Mouse (Mus musculus) midbrain, embryonic 11.5 days (tissue): ENCODE measurements at regions not wholly inside any gene's neighbourhood (a gene's known extent, or its start where the extent isn't known, plus 50 kb on each side); places are given as distances from the start of the nearest gene placed in this dataset.

Experiments
- ATAC-seq: fragments of 200-750 bp; cut with Nextera tagmentation; 2 replicates; pipeline ENCODE4 v1.8.0; 2017; ENCODE audit warnings: moderate TSS enrichment, moderate library complexity; ENCODE audit not compliant: low FRiP score
- DNase-seq: peaks from one replicate; pipeline ENCODE4 v3.0.0; 2015; ENCODE audit warnings: low spot score; ENCODE audit errors: missing footprints
- H3K27ac ChIP-seq: fragments of 300-500 bp; sonication (generic); 2 replicates; pipeline ENCODE4 v1.5.1; 2014; ENCODE audit warnings: low read depth, low read length
- H3K27me3 ChIP-seq: fragments of 300-500 bp; sonication (generic); 2 replicates; pipeline ENCODE4 v1.6.1; 2014; ENCODE audit warnings: mild to moderate bottlenecking, low read length, moderate library complexity, mixed read lengths; ENCODE audit not compliant: control insufficient read depth, insufficient read depth
- H3K36me3 ChIP-seq: fragments of 300-500 bp; sonication (generic); 2 replicates; pipeline ENCODE4 v1.6.1; 2014; ENCODE audit warnings: mild to moderate bottlenecking, low read length, moderate library complexity, mixed read lengths; ENCODE audit not compliant: control insufficient read depth, insufficient read depth
- H3K4me1 ChIP-seq: fragments of 300-500 bp; sonication (generic); 2 replicates; pipeline ENCODE4 v1.6.1; 2014; ENCODE audit warnings: low read length; ENCODE audit not compliant: control insufficient read depth, insufficient read depth
- H3K4me2 ChIP-seq: fragments of 300-500 bp; sonication (generic); 2 replicates; pipeline ENCODE4 v1.6.1; 2014; ENCODE audit warnings: mild to moderate bottlenecking, moderate library complexity
- H3K4me3 ChIP-seq: fragments of 300-500 bp; sonication (generic); 2 replicates; pipeline ENCODE4 v1.5.1; 2014; ENCODE audit warnings: low read depth, low read length
- H3K9ac ChIP-seq: fragments of 300-500 bp; sonication (generic); 2 replicates; pipeline ENCODE4 v1.6.1; 2014; ENCODE audit warnings: low read length
- H3K9me3 ChIP-seq: fragments of 300-500 bp; sonication (generic); 2 replicates; pipeline ENCODE4 v1.6.1; 2016; ENCODE audit warnings: low read length; ENCODE audit not compliant: control insufficient read depth
- WGBS: fragments of 180-500 bp; shearing (Covaris S2); extraction: QIAGEN DNeasy Blood & Tissue Kit; methylation state at CpG from one replicate; pipeline ENCODE4 v1.1.7; 2014; 5-methylcytosine and 5-hydroxymethylcytosine counted together

- no peak for ATAC-seq
- no peak overlapping the region for H3K4me3 ChIP-seq
These were observed 762.8 kb downstream of the Tlr4 start for GRCm38 (mm10) chr4:67589976-67590727.

GRCm38 (mm10) chr4:67607166-67607565, 779.8 kb downstream of the Tlr4 start:
- Histone ChIP-seq H3K36me3 (no peaks in the 10 kb centered on the region), H3K27me3 (no peaks in the 10 kb centered on the region), H3K9ac (no peak overlapping the region), H3K4me1 (no peaks in the 10 kb centered on the region), H3K27ac (no peak overlapping the region), H3K4me2 (no peak overlapping the region), H3K4me3 (no peak overlapping the region), H3K9me3 (no peaks in the 10 kb centered on the region)
- DNase-seq: no peak
- ATAC-seq: no peak

More at GRCm38 (mm10) chr4:67589976-67590727, 762.8 kb downstream of the Tlr4 start:
- H3K27me3 ChIP-seq: no peaks in the 10 kb centered on the region
- H3K9ac ChIP-seq: no peak overlapping the region
- WGBS: 61% methylated on average over 7 of the region's 7 CpGs
- H3K4me2 ChIP-seq: no peak overlapping the region
- no peak overlapping the region for H3K27ac ChIP-seq
- no peaks in the 10 kb centered on the region for H3K4me1 ChIP-seq
- DNase-seq: no peak
- no peaks in the 10 kb centered on the region for H3K36me3 ChIP-seq
- H3K9me3 ChIP-seq: no peaks in the 10 kb centered on the region

- H3K9ac ChIP-seq: no peak overlapping the region
- H3K9me3 ChIP-seq: no peaks in the 10 kb centered on the region
- DNase-seq (no peak), ATAC-seq (no peak)
- H3K27ac ChIP-seq: no peak overlapping the region
- no peak overlapping the region for H3K4me3 ChIP-seq
- H3K36me3 ChIP-seq: no peaks in the 10 kb centered on the region
- whole genome bisulfite sequencing: 78% methylated on average over 5 of the region's 5 CpGs
- no peaks in the 10 kb centered on the region for H3K4me1 ChIP-seq
- H3K4me2 ChIP-seq: no peak overlapping the region
- no peaks in the 10 kb centered on the region for H3K27me3 ChIP-seq
These were observed 787.2 kb downstream of the Tlr4 start for GRCm38 (mm10) chr4:67614486-67615067.

- ATAC-seq (no peak), DNase-seq (no peak)
- Histone ChIP-seq H3K4me1 (no peaks in the 10 kb centered on the region), H3K27ac (no peak overlapping the region), H3K4me3 (no peak overlapping the region), H3K9ac (no peak overlapping the region), H3K9me3 (no peaks in the 10 kb centered on the region), H3K36me3 (no peaks in the 10 kb centered on the region), H3K27me3 (no peaks in the 10 kb centered on the region), H3K4me2 (no peak overlapping the region)
These were observed 799.3 kb downstream of the Tlr4 start for GRCm38 (mm10) chr4:67626641-67627040.

GRCm38 (mm10) chr4:67646090-67646489, 818.7 kb downstream of the Tlr4 start:
- no peaks in the 10 kb centered on the region for H3K27me3 ChIP-seq
- H3K4me1 ChIP-seq: no peaks in the 10 kb centered on the region
- no peaks in the 10 kb centered on the region for H3K9me3 ChIP-seq
- H3K27ac ChIP-seq: no peak overlapping the region
- no peaks in the 10 kb centered on the region for H3K36me3 ChIP-seq
- WGBS: 71% methylated on average over 2 of the region's 2 CpGs
- DNase-seq (no peak), ATAC-seq (no peak)
- H3K4me2 ChIP-seq: no peak overlapping the region
- H3K9ac ChIP-seq: no peak overlapping the region
- H3K4me3 ChIP-seq: no peak overlapping the region

GRCm38 (mm10) chr4:67662122-67662521, 834.7 kb downstream of the Tlr4 start:
- no peaks in the 10 kb centered on the region for H3K9me3 ChIP-seq
- no peak for DNase-seq
- WGBS: 78% methylated on average over 3 of the region's 3 CpGs
- ATAC-seq: no peak
- no peak overlapping the region for H3K4me3 ChIP-seq
- H3K9ac ChIP-seq: no peak overlapping the region
- no peaks in the 10 kb centered on the region for H3K27me3 ChIP-seq
- no peak overlapping the region for H3K4me2 ChIP-seq
- H3K4me1 ChIP-seq: no peaks in the 10 kb centered on the region
- no peak overlapping the region for H3K27ac ChIP-seq
- no peaks in the 10 kb centered on the region for H3K36me3 ChIP-seq

- Histone ChIP-seq H3K27me3 (no peaks in the 10 kb centered on the region), H3K9me3 (no peaks in the 10 kb centered on the region), H3K4me3 (no peak overlapping the region), H3K27ac (no peak overlapping the region), H3K9ac (no peak overlapping the region), H3K36me3 (no peaks in the 10 kb centered on the region), H3K4me2 (no peak overlapping the region), H3K4me1 (no peaks in the 10 kb centered on the region)
- 83% methylated on average over 1 of the region's 1 CpGs for WGBS
- DNase-seq (no peak), ATAC-seq (no peak)
These were observed 846.6 kb downstream of the Tlr4 start for GRCm38 (mm10) chr4:67673961-67674360.

- Histone ChIP-seq H3K9me3 (no peaks in the 10 kb centered on the region), H3K27me3 (no peaks in the 10 kb centered on the region), H3K4me3 (no peak overlapping the region), H3K4me2 (no peak overlapping the region), H3K4me1 (no peaks in the 10 kb centered on the region), H3K9ac (no peak overlapping the region), H3K27ac (no peak overlapping the region), H3K36me3 (no peaks in the 10 kb centered on the region)
- DNase-seq (no peak), ATAC-seq (no peak)
- 91% methylated on average over 1 of the region's 1 CpGs for WGBS
These were observed 850.2 kb downstream of the Tlr4 start for GRCm38 (mm10) chr4:67677589-67677988.

- H3K4me3 ChIP-seq: no peak overlapping the region
- H3K27me3 ChIP-seq: no peaks in the 10 kb centered on the region
- no peaks in the 10 kb centered on the region for H3K36me3 ChIP-seq
- H3K27ac ChIP-seq: no peak overlapping the region
- H3K9me3 ChIP-seq: no peaks in the 10 kb centered on the region
- no peak overlapping the region for H3K4me2 ChIP-seq
- no peak overlapping the region for H3K9ac ChIP-seq
- DNase-seq (no peak), ATAC-seq (no peak)
- 0 out of 2 replicates have a peak, but pooled peaks cover 2% of the 10 kb centered on the region for H3K4me1 ChIP-seq
These were observed 871.1 kb downstream of the Tlr4 start for GRCm38 (mm10) chr4:67698438-67698837.
